Mouse (Mus musculus) CH12.LX (cell line): Measurements from ENCODE around the gene Guk1.

Experiments used
- CTCF ChIP-seq, 2 experiments: IDR thresholded peaks in 1 of 2; conservative IDR thresholded peaks in 1 of 2; 2 replicates each; pipeline ENCODE4 v1.5.1; 2011 to 2012; ENCODE audit warnings: low read depth in 2 of 2, low read length in 2 of 2, improper control_type of control experiment in 1 of 2, inconsistent platforms in 1 of 2, mild to moderate bottlenecking in 1 of 2, moderate library complexity in 1 of 2
- POLR2A ChIP-seq: IDR thresholded peaks from 2 replicates; pipeline ENCODE4 v1.6.1; 2011; ENCODE audit warnings: low read depth, mild to moderate bottlenecking, improper control_type of control experiment, low read length
- SIN3A ChIP-seq: IDR thresholded peaks from 2 replicates; pipeline ENCODE4 v1.6.1; 2012; ENCODE audit warnings: low read length, improper control_type of control experiment, inconsistent platforms
- USF2 ChIP-seq: conservative IDR thresholded peaks from 2 replicates; pipeline ENCODE4 v1.6.1; 2011; ENCODE audit warnings: low read depth, low read length, improper control_type of control experiment

- TF ChIP-seq CTCF (conservative IDR thresholded peaks at IDR 0.05 in 1 of 2, IDR thresholded peaks at IDR 0.05 in 1 of 2; ENCODE audit: low read depth in 2 of 2, low read length in 2 of 2): peak in 1 of 2 experiments; percentile 87; a peak in 2 of 4 replicates
- TF ChIP-seq USF2: peak; percentile 95
- no peak for TF ChIP-seq SIN3A
- TF ChIP-seq POLR2A: no peak
Measured at GRCm38 (mm10) chr11:59238525-59239427, 46.8 kb upstream of the Guk1 start.
